Mouse (Mus musculus) spleen, adult 2 months (tissue): ENCODE results near the gene Zfp184.

Experiments used
- CTCF ChIP-seq: fragments of 200-500 bp; IDR thresholded peaks from 2 replicates; pipeline ENCODE4 v1.5.1; 2011; ENCODE audit warnings: mild to moderate bottlenecking, inconsistent platforms; ENCODE audit not compliant: insufficient read depth, insufficient read length, insufficient replicate concordance; ENCODE audit errors: extremely low read depth
- POLR2A ChIP-seq: fragments of 200-500 bp; IDR thresholded peaks from 2 replicates; pipeline ENCODE4 v1.6.1; 2011; ENCODE audit warnings: low read depth, low read length, inconsistent platforms

DNA sequence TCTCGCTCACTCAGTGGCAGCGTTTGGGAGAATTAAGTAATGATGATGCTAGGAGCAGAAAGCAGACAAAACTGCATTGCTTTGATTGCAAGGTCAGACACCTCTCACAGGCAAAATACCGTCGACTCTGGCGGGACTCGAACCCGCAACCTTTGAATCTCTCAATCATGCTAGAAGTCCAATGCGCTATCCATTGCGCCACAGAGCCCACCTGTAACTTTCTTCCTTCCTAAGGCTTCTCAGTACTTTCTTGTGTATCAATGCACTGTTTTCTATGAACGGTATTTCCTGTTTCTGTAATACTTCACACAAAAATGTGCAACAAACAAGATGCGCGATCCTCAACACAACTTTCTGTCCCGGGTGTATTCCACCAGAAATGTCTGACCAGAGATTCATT is 27.9 kb upstream of the Zfp184 start:
- TF ChIP-seq CTCF, result no peak
- no peak for TF ChIP-seq POLR2A
